Mouse (Mus musculus) lung, adult 10 weeks (tissue): ENCODE data around the gene Aldh8a1. TPM values are rescaled to one million over a fixed set of nuclear protein-coding genes. Genes with fewer than 3 reads are reported as not detected.

ENCODE experiments used
- polyA plus RNA-seq: library from polyadenylated mRNA; stranded (reverse); fragments of 350-450 nt; fragmentation: Illumina TruSeq; extraction: RNeasy Lipid Tissue Mini Kit (QIAGEN cat#74804); gene quantifications from one replicate; pipeline ENCODE4 v1.2.3, GENCODE M21; 2014; ENCODE audit warnings: low read depth, low replicate concordance; ENCODE audit not compliant: insufficient read depth

The Aldh8a1 gene
- not detected for polyA plus RNA-seq

GRCm38 (mm10) chr10:21376682-21377473 lies at the start of gene Aldh8a1:
Aldh8a1 (plus strand) TSS chr10:21377291.

Other genes with a start within 250 kb of the Aldh8a1 start
- gene Myb, start 216.3 kb upstream of the Aldh8a1 start, polyA plus RNA-seq, result 3.1 TPM
- 22.4 TPM for gene Hbs1l, start 81.3 kb upstream of the Aldh8a1 start, polyA plus RNA-seq
- gene 1700020N01Rik, start 215.9 kb downstream of the Aldh8a1 start, polyA plus RNA-seq, result not detected